Mouse (Mus musculus) mammary gland, adult 2 months (tissue): ENCODE results near the gene Ptprk. TPM values are rescaled to one million over a fixed set of nuclear protein-coding genes. Genes with fewer than 3 reads are reported as not detected.

ENCODE experiments used
- polyA plus RNA-seq: library from polyadenylated mRNA; depleted of rRNA; stranded (reverse); fragments of >200 nt; gene quantifications from 2 replicates; pipeline ENCODE4 v1.2.3, GENCODE M21; 2012; ENCODE audit warnings: low replicate concordance; rRNA removed

Ptprk gene
- 5.5 and 10.5 TPM in 2 replicates for polyA plus RNA-seq

GRCm38 (mm10) chr10:28074653-28075451 is at the start of gene Ptprk:
TSS of gene Ptprk (plus strand) at chr10:28074820.

